Mouse (Mus musculus): ENCODE measurements around the gene 4931428L18Rik. TPM values are rescaled to one million over a fixed set of nuclear protein-coding genes. Genes with fewer than 3 reads are reported as not detected.

The 4931428L18Rik gene
- total and polyA plus RNA-seq, 2 experiments from 2014 or later = not detected

DNA sequence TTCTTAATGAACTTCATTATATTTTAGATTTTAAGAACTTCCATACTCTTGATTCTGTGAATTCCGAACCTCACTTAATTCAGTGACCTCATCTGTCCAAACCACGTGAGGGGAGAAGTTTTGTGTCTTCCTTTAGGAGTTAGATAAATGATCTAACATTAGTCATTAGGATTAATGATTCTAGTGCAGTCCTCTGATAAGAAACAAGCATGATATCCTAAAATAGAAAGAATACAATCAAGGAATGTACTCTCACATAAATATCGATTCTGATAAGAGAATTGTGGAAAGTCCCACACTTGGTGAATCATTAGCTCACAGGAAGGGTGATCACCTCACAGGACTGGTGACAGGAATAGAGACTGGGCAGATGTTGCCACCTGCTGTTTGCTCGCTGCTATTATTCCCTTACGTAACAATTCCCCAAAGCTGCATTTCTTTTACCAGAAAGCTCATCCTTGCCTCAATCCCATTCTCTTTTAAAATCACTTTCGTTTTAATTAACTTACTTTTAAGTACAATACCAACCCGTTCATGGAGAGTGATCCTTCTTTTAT is 68.6 kb downstream of the 4931428L18Rik start:
- Histone ChIP-seq H3K27ac (no peak overlapping the region), H3K9ac (replicated peaks; ENCODE audit: low read length) (no peak overlapping the region), H3K27me3 (ENCODE audit: insufficient read depth, low read length) (no peaks in the 10 kb centered on the region), H3K4me1 (ENCODE audit: insufficient read depth, low read length) (no peaks in the 10 kb centered on the region), H3K4me2 (ENCODE audit: low read depth, low read length) (no peak overlapping the region), H3K36me3 (ENCODE audit: insufficient read depth, low read length) (no peaks in the 10 kb centered on the region), H3K9me3 (ENCODE audit: low read length) (no peaks in the 10 kb centered on the region), H3K4me3 (ENCODE audit: low read length) (no peak overlapping the region)
- ATAC-seq (peak; percentile 83), DNase-seq (ENCODE audit: low spot score) (peak; percentile 80)
- peak; percentile 80 for TF ChIP-seq CTCF (IDR thresholded peaks at IDR 0.05; ENCODE audit: low read depth)
- 26% methylated on average over 7 of the region's 7 CpGs for WGBS

- Histone ChIP-seq H3K36me3 (ENCODE audit: insufficient read depth, low read length) (no peaks in the 10 kb centered on the region), H3K27ac (no peak overlapping the region), H3K4me2 (ENCODE audit: low read depth, low read length) (no peak overlapping the region), H3K4me3 (ENCODE audit: low read length) (no peak overlapping the region), H3K9me3 (ENCODE audit: low read length) (no peaks in the 10 kb centered on the region), H3K27me3 (ENCODE audit: insufficient read depth, low read length) (no peaks in the 10 kb centered on the region), H3K9ac (replicated peaks; ENCODE audit: low read length) (no peak overlapping the region), H3K4me1 (ENCODE audit: insufficient read depth, low read length) (no peaks in the 10 kb centered on the region)
- ATAC-seq (peak; percentile 70), DNase-seq (ENCODE audit: low spot score) (peak; percentile 13)
- TF ChIP-seq CTCF (IDR thresholded peaks at IDR 0.05; ENCODE audit: low read depth) = peak; percentile 50
- 69% methylated on average over 2 of the region's 2 CpGs for WGBS
These were observed 69.6 kb downstream of the 4931428L18Rik start for GRCm38 (mm10) chr1:31152799-31153426.

- no peak for TF ChIP-seq CTCF (IDR thresholded peaks at IDR 0.05; ENCODE audit: low read depth)
- WGBS = 56% methylated on average over 3 of the region's 3 CpGs
These were observed 71.9 kb downstream of the 4931428L18Rik start for GRCm38 (mm10) chr1:31150546-31150945.

GRCm38 (mm10) chr1:31149671-31150070 is 72.8 kb downstream of the 4931428L18Rik start:
- no peaks in the 10 kb centered on the region for H3K36me3 ChIP-seq (ENCODE audit: insufficient read depth, low read length)
- H3K27ac ChIP-seq = no peak overlapping the region
- no peak for TF ChIP-seq CTCF (IDR thresholded peaks at IDR 0.05; ENCODE audit: low read depth)
- WGBS = 64% methylated on average over 6 of the region's 6 CpGs
- no peak overlapping the region for H3K9ac ChIP-seq (replicated peaks; ENCODE audit: low read length)
- DNase-seq (ENCODE audit: low spot score) (no peak), ATAC-seq (no peak)
- H3K27me3 ChIP-seq (ENCODE audit: insufficient read depth, low read length) = no peaks in the 10 kb centered on the region
- no peaks in the 10 kb centered on the region for H3K9me3 ChIP-seq (ENCODE audit: low read length)
- H3K4me2 ChIP-seq (ENCODE audit: low read depth, low read length) = no peak overlapping the region
- no peak overlapping the region for H3K4me3 ChIP-seq (ENCODE audit: low read length)
- no peaks in the 10 kb centered on the region for H3K4me1 ChIP-seq (ENCODE audit: insufficient read depth, low read length)

More at GRCm38 (mm10) chr1:31150546-31150945, 71.9 kb downstream of the 4931428L18Rik start:
- Histone ChIP-seq H3K27ac (no peak overlapping the region), H3K27me3 (ENCODE audit: insufficient read depth, low read length) (no peaks in the 10 kb centered on the region), H3K9me3 (ENCODE audit: low read length) (no peaks in the 10 kb centered on the region), H3K9ac (replicated peaks; ENCODE audit: low read length) (no peak overlapping the region), H3K4me3 (ENCODE audit: low read length) (no peak overlapping the region), H3K4me2 (ENCODE audit: low read depth, low read length) (no peak overlapping the region), H3K4me1 (ENCODE audit: insufficient read depth, low read length) (no peaks in the 10 kb centered on the region), H3K36me3 (ENCODE audit: insufficient read depth, low read length) (no peaks in the 10 kb centered on the region)
- ATAC-seq = no peak
- no peak for DNase-seq (ENCODE audit: low spot score)

- H3K4me2 ChIP-seq (ENCODE audit: low read depth, low read length) = no peak overlapping the region
- H3K27me3 ChIP-seq (ENCODE audit: insufficient read depth, low read length) = no peaks in the 10 kb centered on the region
- H3K36me3 ChIP-seq (ENCODE audit: insufficient read depth, low read length) = no peaks in the 10 kb centered on the region
- TF ChIP-seq CTCF (IDR thresholded peaks at IDR 0.05; ENCODE audit: low read depth) = no peak
- H3K4me3 ChIP-seq (ENCODE audit: low read length) = no peak overlapping the region
- no peak overlapping the region for H3K27ac ChIP-seq
- no peak overlapping the region for H3K9ac ChIP-seq (replicated peaks; ENCODE audit: low read length)
- H3K9me3 ChIP-seq (ENCODE audit: low read length) = no peaks in the 10 kb centered on the region
- no peak for DNase-seq (ENCODE audit: low spot score)
- H3K4me1 ChIP-seq (ENCODE audit: insufficient read depth, low read length) = no peaks in the 10 kb centered on the region
- 80% methylated on average over 2 of the region's 2 CpGs for WGBS
- ATAC-seq = no peak
These were observed 78.9 kb downstream of the 4931428L18Rik start for GRCm38 (mm10) chr1:31143571-31143970.

GRCm38 (mm10) chr1:31142288-31143094 is 80.0 kb downstream of the 4931428L18Rik start:
- DNase-seq (ENCODE audit: low spot score) (peak; percentile 31), ATAC-seq (peak; percentile 55; the same call in 1 of the 2 replicates)
- no peak overlapping the region for H3K4me2 ChIP-seq (ENCODE audit: low read depth, low read length)
- H3K36me3 ChIP-seq (ENCODE audit: insufficient read depth, low read length) = no peaks in the 10 kb centered on the region
- no peak overlapping the region for H3K27ac ChIP-seq
- no peaks in the 10 kb centered on the region for H3K9me3 ChIP-seq (ENCODE audit: low read length)
- no peak for TF ChIP-seq CTCF (IDR thresholded peaks at IDR 0.05; ENCODE audit: low read depth)
- no peaks in the 10 kb centered on the region for H3K27me3 ChIP-seq (ENCODE audit: insufficient read depth, low read length)
- H3K4me3 ChIP-seq (ENCODE audit: low read length) = no peak overlapping the region
- 41% methylated on average over 8 of the region's 8 CpGs for WGBS
- no peak overlapping the region for H3K9ac ChIP-seq (replicated peaks; ENCODE audit: low read length)
- no peaks in the 10 kb centered on the region for H3K4me1 ChIP-seq (ENCODE audit: insufficient read depth, low read length)

Measured in hindbrain, postnatal 0 days (tissue).